Mouse (Mus musculus) adrenal gland, postnatal 36 days (tissue): ENCODE measurements around the gene Zfp276. TPM values are rescaled to one million over a fixed set of nuclear protein-coding genes. Genes with fewer than 3 reads are reported as not detected.
A peak's percentile ranks its signal among the peaks of the same experiment; 100 is the strongest.

ENCODE experiments used
- DNase-seq, 2 experiments: peaks; one replicate each; pipeline ENCODE4 v3.0.0; 2021; ENCODE audit warnings: mixed read lengths in 1 of 2
- total RNA-seq, 2 experiments: library from RNA; stranded (reverse); gene quantifications; 2 replicates each; pipeline ENCODE4 v1.2.3; 2021

The Zfp276 gene
- total RNA-seq, 2 experiments from 2014 or later, result 19.4 to 27.9 TPM

- DNase-seq, result no peak
These were observed 36.7 kb downstream of the Zfp276 start for GRCm38 (mm10) chr8:123290679-123291078.

GRCm38 (mm10) chr8:123291716-123292115, 37.7 kb downstream of the Zfp276 start:
- DNase-seq, result no peak

GRCm38 (mm10) chr8:123292281-123292680, 38.3 kb downstream of the Zfp276 start:
- no peak for DNase-seq

GRCm38 (mm10) chr8:123292785-123293184, 38.8 kb downstream of the Zfp276 start:
- no peak for DNase-seq

- DNase-seq, result no peak
These were observed 44.3 kb downstream of the Zfp276 start for GRCm38 (mm10) chr8:123298301-123298700.

GRCm38 (mm10) chr8:123308738-123309137, 54.7 kb downstream of the Zfp276 start:
- DNase-seq, result no peak

GRCm38 (mm10) chr8:123317781-123318466, 63.9 kb downstream of the Zfp276 start:
- no peak for DNase-seq

GRCm38 (mm10) chr8:123318467-123318911, 64.5 kb downstream of the Zfp276 start, which contains the start of gene Fanca:
Fanca (minus strand) TSS chr8:123318576.
- peak; percentile 96 to 98 for DNase-seq

Other genes starting within 250 kb of the Zfp276 start
- gene Ankrd11, start 211.9 kb upstream of the Zfp276 start, total RNA-seq, result 10 to 100 TPM; 80.6 to 81.1 TPM
- 10 to 100 TPM; 82.4 to 92.7 TPM for gene Spg7, start 191.3 kb upstream of the Zfp276 start, total RNA-seq
- gene Rpl13, start 151.8 kb upstream of the Zfp276 start, total RNA-seq, result 100 to 1,000 TPM; 706 to 750 TPM
- 1 to 10 TPM; 3.6 to 5.0 TPM for gene Cpne7, start 136.8 kb upstream of the Zfp276 start, total RNA-seq
- 1 to 10 TPM; 5.6 to 5.8 TPM for gene Sult5a1, start 95.9 kb upstream of the Zfp276 start, total RNA-seq
- gene Dpep1, start 68.0 kb upstream of the Zfp276 start, total RNA-seq, result 10 to 100 TPM; 39.9 to 47.2 TPM
- 100 to 1,000 TPM in 1 of 2 experiments, 10 to 100 TPM in 1; 77.5 to 108 TPM for gene Chmp1a, start 41.4 kb upstream of the Zfp276 start, total RNA-seq
- 1 to 10 TPM; 2.9 to 3.7 TPM for gene Spata33, start 41.4 kb upstream of the Zfp276 start, total RNA-seq
- 10 to 100 TPM; 49.0 to 58.6 TPM for gene Cdk10, start 29.4 kb upstream of the Zfp276 start, total RNA-seq
- gene Spata2l, start 18.0 kb upstream of the Zfp276 start, total RNA-seq, result 10 to 100 TPM; 16.8 to 21.4 TPM
- gene Vps9d1, start 153 bp downstream of the Zfp276 start, total RNA-seq, result 10 to 100 TPM; 21.1 to 28.1 TPM
- gene Fanca, start 64.4 kb downstream of the Zfp276 start, total RNA-seq, result 10 to 100 TPM in 1 of 2 experiments, 1 to 10 TPM in 1; 1.9 to 10.5 TPM
- 1 to 10 TPM; 1.1 to 1.4 TPM for gene Spire2, start 78.5 kb downstream of the Zfp276 start, total RNA-seq
- 100 to 1,000 TPM; 213 to 255 TPM for gene Tcf25, start 119.6 kb downstream of the Zfp276 start, total RNA-seq
- not detected for gene Mc1r, start 152.9 kb downstream of the Zfp276 start, total RNA-seq
- 1 to 10 TPM; 4.5 to 4.7 TPM for gene Tubb3, start 157.2 kb downstream of the Zfp276 start, total RNA-seq
- gene Def8, start 169.3 kb downstream of the Zfp276 start, total RNA-seq, result 10 to 100 TPM; 21.7 to 32.6 TPM
- gene Afg3l1, start 223.7 kb downstream of the Zfp276 start, total RNA-seq, result 10 to 100 TPM; 64.2 TPM